Mouse (Mus musculus) cerebellum, adult 9-10 months (tissue): ENCODE results near the gene Ehmt1.
A peak's percentile ranks its signal among the peaks of the same experiment; 100 is the strongest.

Experiments
- DNase-seq: peaks from one replicate; pipeline ENCODE4 v3.0.0; 2022

Gene Ehmt1

DNA sequence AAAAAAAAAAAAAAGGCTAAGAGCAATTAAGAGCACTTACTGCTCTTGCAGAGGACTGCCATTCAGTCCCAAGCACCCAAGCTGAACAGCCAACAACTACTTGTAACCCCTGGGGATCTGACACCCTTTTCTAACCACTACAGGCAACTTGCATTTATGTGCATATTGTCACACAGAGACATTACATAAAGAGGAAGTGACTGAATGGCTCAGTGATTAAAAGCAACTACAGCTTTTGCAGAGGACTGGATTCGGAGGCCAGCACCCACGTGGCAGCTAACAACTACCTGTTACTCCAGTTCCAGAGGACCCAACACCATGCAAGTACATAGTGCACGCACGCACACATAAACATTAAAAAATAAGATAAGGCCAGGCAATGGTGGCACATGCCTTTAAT, 8.9 kb downstream of the Ehmt1 start:
- DNase-seq = no peak

DNA sequence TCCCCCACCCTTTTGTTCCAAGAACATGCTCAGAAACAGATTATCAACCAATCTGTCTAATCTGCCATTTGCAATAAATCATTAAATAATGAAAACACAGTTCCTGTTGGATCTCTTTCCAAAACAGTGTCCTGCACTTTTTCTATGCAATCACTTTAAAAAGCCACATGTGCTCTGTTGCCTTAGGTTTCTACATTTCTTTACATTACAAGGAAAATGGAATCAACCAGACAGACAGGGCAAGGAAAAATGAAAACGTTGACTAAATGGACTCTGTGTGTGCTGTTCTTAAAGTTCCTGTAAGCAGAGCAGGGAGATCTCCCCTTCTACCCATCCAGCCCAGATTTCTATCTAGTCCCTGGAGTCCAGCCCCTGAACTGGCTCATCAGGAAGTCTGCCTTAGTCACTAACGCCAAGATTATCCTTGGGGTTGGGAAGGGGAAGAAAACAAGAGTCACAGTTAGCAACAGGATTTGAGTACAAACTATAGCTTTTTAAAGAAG, 13.7 kb downstream of the Ehmt1 start:
- DNase-seq = no peak

DNA sequence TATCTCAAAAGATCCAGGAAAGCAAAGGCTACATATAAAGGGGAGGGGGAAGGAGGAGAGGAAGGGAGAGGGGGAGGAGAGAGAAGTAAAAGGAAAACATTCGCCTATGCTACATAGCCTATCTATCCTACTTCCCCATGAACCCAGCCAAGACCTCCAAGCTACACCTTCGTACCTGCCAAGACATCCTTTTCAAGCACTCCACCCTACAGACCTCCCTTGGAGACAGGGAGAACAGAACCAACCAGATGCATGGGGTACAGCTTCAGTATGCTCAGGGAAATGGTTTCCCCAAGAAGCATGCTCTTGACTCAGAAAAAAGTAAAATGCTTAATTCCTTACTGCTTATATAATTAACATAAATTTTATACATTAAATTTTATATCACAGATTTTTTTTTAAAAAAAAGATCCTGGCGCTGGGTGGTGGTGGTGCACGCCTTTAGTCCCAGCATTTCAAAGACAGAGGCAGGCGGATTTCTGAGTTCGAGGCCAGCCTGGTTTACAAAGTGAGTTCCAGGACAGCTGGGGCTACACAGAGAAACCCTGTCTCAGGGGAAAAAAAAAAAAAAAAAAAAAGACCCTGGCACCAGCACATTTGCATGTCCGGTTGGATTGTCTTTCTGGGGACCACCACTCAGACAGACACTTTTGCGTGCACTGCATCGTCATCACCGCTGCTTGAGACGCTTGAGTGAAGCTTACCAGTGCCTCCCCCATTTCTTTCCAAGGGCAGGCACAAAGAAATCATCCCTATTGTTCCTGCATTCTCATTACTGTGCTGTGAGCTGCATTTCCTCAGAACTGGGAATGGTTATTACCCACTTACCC, 14.4 kb downstream of the Ehmt1 start:
- DNase-seq = no peak

DNA sequence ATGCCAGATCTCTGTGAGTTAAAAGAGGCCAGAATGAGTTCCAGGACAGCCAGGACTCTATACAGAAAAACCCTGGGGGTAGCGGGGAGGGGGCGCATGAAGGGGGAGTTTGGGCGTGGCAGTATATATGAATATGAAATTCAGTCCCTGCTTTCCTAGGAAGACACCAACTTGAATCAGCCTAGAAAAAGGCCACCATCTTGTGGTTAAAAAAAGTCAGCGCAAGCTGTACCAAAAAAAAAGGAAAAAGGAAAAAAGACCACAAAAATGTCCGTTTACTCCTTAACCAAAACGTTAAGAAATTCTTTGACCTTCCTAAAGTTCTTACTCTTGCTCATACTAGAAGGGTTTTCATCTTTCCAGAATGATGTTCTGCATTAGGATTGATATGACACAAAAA, 16.4 kb downstream of the Ehmt1 start:
- no peak for DNase-seq

DNA sequence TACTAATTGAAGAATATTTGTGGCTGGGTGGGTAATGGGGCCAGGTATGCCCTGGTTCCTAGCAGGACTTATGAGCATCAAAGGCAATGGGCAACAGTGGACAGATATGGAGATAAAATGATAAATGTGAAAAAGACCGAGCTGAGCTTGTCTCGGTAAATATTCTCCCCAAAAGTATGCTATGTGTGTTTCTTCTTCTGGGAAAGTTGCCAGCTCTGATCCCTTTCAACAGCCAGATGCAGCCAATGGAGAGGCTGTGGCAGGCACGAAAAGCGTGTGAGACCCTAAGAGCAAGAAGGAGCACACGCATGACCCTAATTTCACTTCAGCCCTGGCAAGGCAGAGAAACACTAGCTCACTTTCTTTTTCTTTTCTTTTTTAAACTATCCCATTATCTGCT, 18.4 kb downstream of the Ehmt1 start:
- no peak for DNase-seq

DNA sequence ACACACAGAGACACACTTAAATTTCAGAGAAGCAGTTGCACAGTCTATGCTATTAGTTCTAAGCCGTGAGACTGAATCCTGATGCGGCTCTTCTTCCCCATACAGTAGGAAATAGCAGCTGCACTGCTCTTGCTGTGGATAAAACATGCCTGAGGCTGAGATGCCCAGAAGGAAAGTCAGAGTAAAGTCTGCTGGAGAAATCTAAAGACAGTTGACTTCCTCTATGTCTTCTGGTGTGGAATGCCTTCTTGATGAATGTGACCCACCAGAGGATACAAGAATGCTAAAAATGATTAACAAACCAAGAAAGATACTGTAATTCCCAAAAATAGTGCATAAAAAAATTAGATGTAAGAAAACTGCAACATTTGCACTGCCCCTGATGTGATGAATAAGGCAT, 20.1 kb downstream of the Ehmt1 start:
- no peak for DNase-seq

DNA sequence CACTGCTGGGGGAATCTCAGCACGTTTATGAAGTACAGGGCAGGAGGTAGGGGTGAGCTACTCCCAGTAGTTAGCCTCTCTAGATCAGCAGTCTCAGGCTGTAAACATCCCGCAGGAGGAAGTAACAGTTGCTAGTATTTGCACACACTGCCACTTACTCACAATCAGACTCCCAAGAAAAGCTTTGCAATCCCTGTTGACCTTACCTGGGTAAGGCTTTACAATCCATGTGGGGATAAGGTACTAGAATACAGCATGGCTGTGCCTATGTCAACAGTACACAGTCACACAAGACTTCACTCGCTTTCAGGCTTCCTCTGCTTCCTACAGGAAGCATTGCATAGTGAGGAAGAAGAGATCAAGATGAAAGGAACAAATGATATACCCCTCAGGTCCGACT, 22.7 kb downstream of the Ehmt1 start:
- no peak for DNase-seq

DNA sequence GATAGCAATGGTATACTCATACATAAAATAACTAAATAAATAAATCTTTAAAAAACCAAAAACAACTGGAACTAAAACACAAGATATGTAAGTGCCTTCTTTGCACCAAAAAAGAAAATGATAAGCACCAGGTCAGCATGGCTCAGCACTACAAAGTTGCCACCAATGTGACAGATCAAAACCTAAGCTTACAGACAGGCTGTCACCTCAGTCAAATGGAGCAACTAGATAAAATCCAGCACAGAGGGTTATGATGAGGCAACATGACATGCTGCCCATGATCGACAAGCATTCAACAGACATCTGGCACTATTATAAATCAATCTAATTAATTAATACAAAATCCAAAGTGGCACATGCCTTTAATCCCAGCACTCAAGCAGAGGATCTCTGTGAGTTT, 25.2 kb downstream of the Ehmt1 start:
- DNase-seq = no peak

DNA sequence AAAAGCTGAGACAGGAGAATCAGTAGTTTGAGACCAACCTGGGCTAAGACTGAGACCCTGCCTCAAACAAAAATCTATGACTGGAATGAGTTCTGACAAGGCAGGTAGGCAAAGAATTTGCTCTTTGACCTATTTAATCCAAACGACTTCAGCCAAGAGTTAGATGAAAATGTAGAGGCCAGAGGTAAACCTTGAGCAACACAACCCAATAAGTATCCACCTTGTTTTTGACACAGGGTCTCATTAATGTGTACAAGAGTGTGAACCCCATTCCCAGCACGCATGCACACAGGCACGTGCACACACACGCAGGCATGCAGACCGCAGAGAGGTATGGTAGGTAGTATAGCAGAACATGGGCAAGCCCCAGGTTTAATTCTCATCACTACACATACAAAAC, 27.1 kb downstream of the Ehmt1 start:
- no peak for DNase-seq

DNA sequence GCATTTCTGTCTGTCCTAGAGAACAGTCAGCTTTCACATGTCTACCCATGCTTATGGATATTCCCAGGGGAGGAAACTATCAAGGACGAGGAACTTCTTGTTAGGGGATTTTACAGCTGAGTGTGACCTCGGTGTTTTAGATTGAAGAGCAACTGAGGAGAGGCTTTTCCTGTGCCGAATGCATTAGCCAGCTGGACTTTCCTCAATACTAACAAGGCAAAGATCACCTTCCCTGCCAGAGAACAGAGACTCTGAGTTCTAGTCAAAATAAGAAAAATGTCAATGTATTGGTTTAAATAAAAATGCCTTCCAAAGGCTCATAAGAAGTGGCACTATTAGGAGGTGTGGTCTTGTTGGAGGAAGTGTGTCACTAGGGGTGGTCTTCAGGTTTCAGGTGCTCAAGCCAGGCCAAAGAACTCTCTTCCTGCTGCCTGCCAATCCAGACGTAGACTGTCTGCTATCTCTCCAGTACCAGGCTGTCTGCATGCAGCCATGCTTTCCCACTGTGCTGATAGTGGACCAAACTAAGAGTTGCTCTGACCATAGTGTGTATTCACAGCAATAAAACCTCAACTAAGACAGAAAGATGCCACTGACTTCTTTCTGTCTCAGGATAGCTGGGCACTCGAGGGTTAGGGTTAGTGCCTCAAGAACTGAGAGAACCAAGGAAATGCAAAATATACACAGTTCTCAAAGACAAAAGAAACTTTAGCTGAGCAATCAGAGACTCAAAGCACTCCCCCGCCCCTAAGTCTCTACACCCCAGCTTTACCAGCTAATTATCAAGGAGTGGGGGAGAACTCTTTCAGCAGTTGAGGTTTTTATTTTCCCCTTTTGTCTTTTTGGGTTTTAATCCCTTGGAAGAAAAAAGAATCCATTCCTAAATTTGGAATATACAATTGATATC, 28.6 kb downstream of the Ehmt1 start:
- no peak for DNase-seq

DNA sequence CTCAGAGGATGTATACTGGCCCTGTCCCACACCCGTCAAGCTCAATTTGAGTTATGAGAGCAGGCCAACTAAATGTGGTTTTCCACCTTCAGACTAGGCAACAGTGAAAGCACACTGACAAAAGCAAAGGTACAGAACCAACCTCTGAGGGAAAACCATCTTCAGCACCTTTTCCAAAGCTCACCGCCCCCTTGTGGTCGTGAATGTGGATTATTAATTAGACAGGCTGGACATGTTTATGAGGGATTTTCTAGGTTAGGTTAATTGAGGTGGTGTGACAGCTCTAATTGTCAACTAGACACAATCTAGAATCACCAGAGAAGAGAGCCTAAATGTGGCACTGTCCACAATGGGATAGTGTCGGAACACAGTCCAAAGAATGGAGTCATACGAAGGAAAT, 30.5 kb downstream of the Ehmt1 start:
- DNase-seq = peak; percentile 28

DNA sequence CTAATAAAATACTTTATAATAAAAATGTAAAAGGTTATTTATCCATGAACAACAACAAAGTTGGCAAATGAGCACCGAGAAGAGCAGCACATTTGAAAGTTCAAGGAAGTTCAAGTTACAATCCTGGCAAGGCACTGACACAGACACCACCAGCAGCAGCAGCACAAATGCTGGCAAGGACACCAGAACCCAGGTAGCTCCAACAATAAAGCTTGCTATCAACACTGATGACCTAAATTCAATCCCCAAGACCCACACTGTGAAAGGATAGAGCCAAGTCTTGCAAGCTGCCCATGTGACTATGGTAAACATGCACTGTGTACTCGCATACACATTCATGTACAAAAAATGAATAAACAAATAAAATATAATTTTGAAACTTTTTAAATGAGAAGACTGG, 38.7 kb downstream of the Ehmt1 start:
- DNase-seq = peak; percentile 38

DNA sequence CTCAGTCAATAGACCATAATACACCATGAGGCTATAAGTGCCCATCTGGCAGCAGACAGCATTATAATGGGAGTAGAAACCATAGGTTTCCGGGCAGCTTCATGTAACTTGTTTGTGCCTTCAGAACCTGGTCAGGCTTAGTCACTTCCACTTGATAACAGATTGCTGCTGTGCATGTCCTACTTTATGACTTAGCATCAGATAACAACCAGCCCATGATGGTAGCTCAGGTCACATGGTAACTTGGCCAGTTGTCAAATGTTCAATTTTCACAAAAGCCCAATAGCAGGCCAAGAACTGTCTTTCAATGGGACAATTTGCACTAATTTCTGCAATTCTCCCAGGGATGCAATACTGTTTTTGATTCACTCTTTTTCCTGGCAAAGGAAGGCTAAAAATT, 48.5 kb downstream of the Ehmt1 start:
- DNase-seq = no peak

DNA sequence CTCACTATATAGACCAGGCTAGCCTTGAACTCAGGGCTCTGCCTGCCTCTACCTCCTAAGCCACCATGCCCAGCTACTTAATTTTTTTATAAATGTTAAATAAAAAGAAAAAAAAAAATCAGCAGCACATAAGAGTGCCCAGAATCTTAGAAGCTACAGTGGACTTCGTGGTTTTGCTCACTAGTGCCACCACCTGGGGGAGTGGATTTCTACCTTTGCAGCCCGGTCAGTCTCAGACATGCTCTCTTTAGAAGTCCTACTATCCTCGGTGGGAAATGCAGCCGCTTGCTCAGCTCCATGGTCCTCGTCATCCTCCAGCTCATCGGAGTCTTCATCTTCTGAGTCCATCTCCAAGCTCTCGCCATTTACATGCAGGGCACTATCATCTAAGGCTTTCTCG, 56.4 kb downstream of the Ehmt1 start:
- no peak for DNase-seq

DNA sequence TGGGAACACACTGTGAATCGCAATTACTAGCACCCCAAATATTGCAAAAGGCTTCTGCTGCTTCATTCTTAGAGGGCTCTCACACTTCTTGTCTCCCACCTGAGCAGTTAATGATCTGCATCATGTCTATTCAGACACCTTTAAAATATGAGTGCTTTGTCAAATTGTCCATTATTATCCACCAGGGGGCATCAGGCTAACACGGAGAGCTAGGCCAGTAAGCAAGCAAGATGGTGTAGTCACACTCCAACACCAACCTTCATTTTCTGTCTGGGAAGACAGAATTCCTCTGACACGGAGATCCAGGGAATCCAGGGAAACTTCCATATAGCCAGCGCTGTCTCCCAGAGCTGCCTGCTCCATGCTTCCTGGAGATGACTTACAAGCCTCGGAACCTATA, 67.0 kb downstream of the Ehmt1 start:
- peak; percentile 65 for DNase-seq

DNA sequence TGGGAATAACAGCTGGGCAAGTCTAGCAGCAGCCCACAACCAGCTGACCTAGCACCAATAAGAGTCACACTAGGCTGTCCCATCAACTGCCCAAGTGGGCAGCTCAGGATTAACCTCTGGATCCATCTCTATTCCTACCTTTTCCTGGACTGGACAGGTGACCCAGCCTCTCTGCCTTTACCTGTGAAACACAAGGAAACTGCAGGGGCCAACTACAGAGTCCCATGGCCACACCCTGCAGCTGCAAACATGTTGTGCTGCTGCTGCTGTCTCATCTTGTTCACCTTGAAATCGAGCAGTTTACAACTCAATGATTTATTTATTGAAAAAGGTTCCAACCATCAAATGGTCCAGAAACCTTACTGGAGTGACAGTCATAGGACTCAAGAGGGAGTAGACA, 72.9 kb downstream of the Ehmt1 start:
- DNase-seq = no peak

DNA sequence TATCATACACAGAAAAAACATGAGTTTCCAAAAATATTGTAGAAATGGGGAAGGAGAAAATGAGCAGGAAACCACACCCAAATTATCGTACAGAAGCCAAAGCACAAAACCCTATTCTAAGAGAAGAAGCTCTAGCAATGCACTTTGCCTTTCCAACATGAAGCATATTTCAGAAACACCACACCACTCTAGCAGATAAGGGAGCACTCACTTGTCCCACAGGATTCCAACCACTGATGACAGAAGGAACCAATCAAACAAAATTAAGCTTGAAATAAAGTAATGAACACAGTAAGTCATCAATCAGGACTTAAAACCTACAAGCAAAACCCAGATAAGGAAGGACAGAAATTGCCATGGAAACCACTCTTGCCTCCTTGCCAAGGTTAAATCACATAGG, 74.2 kb downstream of the Ehmt1 start:
- DNase-seq = no peak

DNA sequence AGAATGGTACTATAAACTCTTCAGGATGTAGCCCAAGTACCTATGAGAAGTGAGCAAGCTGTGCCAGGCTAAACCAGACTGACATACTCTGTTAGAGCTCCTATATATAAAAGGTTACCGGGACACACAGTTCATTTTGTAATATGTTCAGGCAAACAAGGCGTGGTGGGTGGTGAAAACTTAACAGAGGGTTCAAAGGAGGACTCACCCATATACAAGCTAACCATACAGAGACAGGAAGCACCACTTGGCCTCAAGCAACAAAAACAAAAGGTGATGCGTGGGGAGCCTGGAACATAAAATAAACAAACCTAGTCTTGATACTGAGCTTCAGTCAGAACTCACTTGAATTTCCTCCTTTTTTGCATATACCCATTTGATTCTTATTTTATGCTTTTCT, 88.8 kb downstream of the Ehmt1 start:
- no peak for DNase-seq

DNA sequence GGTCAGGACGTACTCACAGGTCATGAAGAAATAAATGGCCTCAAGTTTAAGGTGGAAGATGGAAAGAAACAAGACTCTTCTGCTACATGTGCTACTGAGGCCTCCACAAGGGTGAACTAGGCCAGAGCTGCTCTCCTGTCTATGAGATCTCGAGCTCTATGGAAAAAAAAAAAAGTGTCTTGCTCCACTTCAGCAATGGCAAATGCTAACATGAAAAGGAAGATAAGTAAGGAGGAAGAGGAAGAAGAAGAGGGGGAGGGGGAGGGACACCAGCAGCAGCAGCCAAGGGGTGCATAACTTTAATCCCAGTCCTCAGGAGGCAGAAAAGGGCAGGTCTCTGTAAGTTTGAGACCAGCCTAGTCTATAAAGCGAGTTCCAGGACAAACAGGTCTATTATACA, 109.7 kb downstream of the Ehmt1 start:
- DNase-seq = no peak

DNA sequence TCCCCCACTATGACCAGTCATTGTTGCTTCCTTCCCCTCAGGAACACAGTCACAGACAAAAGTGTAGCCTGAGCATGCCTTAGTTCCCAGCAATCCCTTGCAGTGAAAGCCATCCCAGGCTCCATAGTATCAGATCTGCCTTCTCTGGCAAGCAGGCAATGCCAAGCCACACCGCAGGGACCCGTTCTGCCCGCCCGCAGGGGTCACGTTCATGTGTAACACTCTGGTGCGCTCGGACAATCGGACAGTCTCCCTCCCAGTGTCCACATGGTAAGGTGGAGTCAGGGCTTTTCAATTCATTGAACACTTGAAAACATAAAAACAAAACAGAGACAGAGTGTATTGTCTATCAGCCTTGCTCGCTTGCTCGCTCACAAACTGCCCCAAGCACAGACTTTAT, 111.7 kb downstream of the Ehmt1 start:
- DNase-seq = no peak

DNA sequence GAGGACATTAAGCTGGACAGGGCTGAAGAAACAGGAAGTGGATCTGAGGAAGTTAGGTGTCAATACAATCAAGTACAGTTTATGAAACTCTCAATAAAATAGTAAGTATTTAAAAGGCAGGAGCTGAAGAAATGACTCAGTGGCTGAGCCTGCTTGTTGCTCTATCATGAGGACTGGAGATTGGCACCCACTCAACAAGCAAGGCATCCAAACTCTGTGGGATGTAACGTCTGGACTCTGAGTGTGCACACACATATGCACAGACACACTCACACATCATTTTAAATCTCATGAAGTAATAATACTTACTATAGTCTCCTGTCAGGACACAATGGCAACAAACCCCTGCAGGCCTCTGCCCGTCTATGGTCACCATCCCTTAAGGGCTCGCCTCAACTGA, 112.4 kb downstream of the Ehmt1 start:
- peak; percentile 14 for DNase-seq

DNA sequence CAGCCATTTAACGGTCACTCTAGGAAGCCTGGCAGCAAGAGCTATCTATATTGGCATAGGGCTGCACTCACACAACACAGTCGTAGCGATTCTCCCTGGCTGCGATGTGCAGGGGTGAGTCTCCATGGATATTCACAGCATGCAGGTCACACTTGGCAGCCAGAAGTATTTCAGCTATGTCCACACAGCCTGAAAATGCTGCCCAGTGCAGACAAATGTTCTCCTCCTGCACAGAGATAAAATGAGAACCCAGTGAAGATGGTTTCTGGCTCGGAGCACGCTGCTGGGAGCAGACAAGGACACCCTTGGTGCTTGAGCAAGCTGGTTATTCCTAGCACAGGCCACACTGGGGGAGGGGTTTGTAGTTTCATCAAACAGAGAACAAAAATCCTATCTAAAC, 113.3 kb downstream of the Ehmt1 start:
- peak; percentile 26 for DNase-seq

DNA sequence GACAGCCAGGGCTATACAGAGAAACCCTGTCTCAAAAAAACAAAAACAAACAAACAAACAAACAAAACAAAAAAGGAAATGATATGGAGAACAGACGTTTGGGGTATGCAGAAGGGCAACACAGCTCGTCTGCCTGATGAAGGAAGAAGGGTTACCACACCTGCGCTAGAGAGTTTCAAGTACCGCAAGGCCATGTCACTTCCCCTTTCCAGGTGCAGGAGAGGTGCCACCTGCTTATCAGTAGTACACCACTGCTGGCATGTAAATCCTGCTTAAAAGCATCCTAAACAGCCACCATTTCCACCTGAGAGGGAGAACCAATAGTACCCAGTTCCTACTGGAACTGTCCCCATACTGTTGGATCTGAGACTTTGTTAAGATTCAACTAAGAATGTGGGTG, 113.8 kb downstream of the Ehmt1 start:
- no peak for DNase-seq

DNA sequence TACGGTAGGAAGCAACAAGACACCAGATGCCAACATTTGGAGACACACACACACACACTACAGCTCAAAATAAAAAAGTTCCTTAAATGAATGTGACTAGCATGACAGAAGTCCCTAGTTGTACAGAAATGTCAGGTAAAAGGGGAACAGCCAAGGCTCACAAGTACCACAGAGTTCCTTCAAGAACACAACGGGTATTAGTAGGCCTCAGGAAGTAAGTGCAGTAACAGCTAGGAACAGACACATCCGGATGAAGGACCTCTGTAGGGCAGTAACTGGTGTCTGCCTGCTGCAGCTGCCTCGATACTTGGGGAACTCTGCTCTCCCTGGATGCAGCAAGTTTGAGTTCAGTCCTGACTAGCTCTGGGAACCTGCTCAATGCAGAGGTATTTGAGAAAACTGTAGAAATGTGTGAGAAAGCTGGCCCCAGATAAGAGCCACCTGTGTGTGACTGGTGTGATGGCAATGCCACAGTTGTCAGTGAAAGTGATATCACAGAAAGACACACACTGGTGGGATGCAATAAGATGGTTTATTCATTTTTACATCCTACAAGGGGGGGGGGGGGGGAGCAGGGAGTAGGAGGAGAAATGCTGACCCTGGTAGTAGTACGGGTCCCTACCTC, 122.5 kb downstream of the Ehmt1 start:
- no peak for DNase-seq
